In the genomic region with DNA sequence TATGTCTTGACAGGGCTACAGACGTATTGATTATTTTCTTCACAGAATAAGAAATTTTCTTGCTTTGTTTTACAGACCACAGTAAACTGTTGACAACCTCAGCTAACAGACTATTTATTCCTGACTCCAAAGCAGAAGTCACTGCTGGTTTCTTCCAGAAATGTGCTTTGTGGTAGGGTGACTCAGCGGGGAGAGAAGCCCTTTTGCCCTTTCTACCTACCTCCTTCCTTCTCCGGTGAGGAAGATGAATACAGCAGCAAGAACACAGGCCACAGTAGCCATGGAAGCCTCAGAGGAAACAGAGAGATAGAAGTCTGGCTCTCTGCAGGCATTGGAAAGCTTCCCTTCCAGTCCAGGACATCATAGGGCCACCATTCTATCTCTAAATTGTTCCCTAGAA, we compare ENCODE assay signal across 27 mouse cellular contexts.
"Had no signal": no experiment of that assay in that cellular context is flagged by ENCODE, and none has a peak within 500 bp of the region (broad histone marks: within the 10 kb centered on the region; RNA-seq: fewer than 3 reads in every experiment).

No protein-coding gene starts in this region.

- H3K4me3 ChIP-seq: gastrocnemius, adult 2 months; heart, embryonic 10.5 days; heart, embryonic 12.5 days; hindbrain, embryonic 10.5 days; hindbrain, embryonic 12.5 days; intestine, embryonic 15.5 days; kidney, embryonic 15.5 days; limb, embryonic 13.5 days; limb, embryonic 15.5 days; liver, embryonic 12.5 days had no signal

- H3K4me2 ChIP-seq: heart, embryonic 12.5 days; hindbrain, embryonic 12.5 days; hindbrain, embryonic 14.5 days; intestine, embryonic 15.5 days; kidney, embryonic 15.5 days; limb, embryonic 13.5 days; limb, embryonic 15.5 days; liver, embryonic 12.5 days had no signal

- H3K36me3 ChIP-seq: heart, embryonic 10.5 days; heart, embryonic 12.5 days; hindbrain, embryonic 10.5 days; hindbrain, embryonic 12.5 days; intestine, embryonic 15.5 days; kidney, embryonic 15.5 days; limb, embryonic 13.5 days; limb, embryonic 15.5 days; liver, embryonic 12.5 days had no signal

- H3K27me3 ChIP-seq: heart, embryonic 12.5 days; hindbrain, embryonic 12.5 days; intestine, embryonic 15.5 days; kidney, embryonic 15.5 days; limb, embryonic 13.5 days; limb, embryonic 15.5 days; liver, embryonic 12.5 days had no signal

- H3K9me3 ChIP-seq: heart, embryonic 10.5 days; hindbrain, embryonic 10.5 days; hindbrain, embryonic 12.5 days; intestine, embryonic 15.5 days; kidney, embryonic 15.5 days; limb, embryonic 13.5 days; limb, embryonic 15.5 days; liver, embryonic 12.5 days had no signal

- DNase-seq: gastrocnemius, adult 2 months; gastrocnemius, postnatal 10 days; gastrocnemius, postnatal 36 days; heart, adult 18-20 months; heart, postnatal 10 days; heart, postnatal 36 days; kidney, adult 2 months; kidney, adult 9 months; kidney, postnatal 14 days; kidney, postnatal 36 days; layer of hippocampus, adult 9-11 months; layer of hippocampus, postnatal 36 days; left cerebral cortex, postnatal 4 days had no signal

- ATAC-seq: hindbrain, embryonic 16.5 days; inflammation-experienced regulatory T-cells, adult 6 months; intestine, embryonic 15.5 days; intestine, postnatal 0 days; liver, embryonic 12.5 days had no signal

- H3K27ac ChIP-seq: gastrocnemius, adult 2 months; heart, embryonic 10.5 days; hindbrain, embryonic 10.5 days; hindbrain, embryonic 12.5 days; hindbrain, embryonic 14.5 days; intestine, embryonic 15.5 days; kidney, embryonic 15.5 days; kidney, postnatal 0 days; limb, embryonic 13.5 days; limb, embryonic 15.5 days; liver, embryonic 12.5 days had no signal

- H3K9ac ChIP-seq: heart, embryonic 12.5 days; hindbrain, embryonic 12.5 days; hindbrain, embryonic 14.5 days; intestine, embryonic 15.5 days; kidney, embryonic 15.5 days; limb, embryonic 13.5 days; limb, embryonic 15.5 days; liver, embryonic 12.5 days had no signal

- H3K4me1 ChIP-seq: heart, embryonic 10.5 days; heart, embryonic 12.5 days; hindbrain, embryonic 10.5 days; hindbrain, embryonic 12.5 days; intestine, embryonic 15.5 days; kidney, embryonic 15.5 days; limb, embryonic 13.5 days; limb, embryonic 15.5 days had no signal
